Mouse (Mus musculus) CH12.LX (cell line): ENCODE results near the gene Syce3. TPM values are rescaled to one million over a fixed set of nuclear protein-coding genes. Genes with fewer than 3 reads are reported as not detected.

Experiments used
- DNase-seq: peaks from one replicate; pipeline ENCODE4 v3.0.0-alpha.2; 2013; ENCODE audit errors: extremely low read depth
- H3K27ac ChIP-seq: 2 replicates; pipeline ENCODE4 v1.5.1; 2012; ENCODE audit warnings: low read depth, mild to moderate bottlenecking, control low read depth, moderate library complexity; ENCODE audit not compliant: insufficient read depth
- H3K27me3 ChIP-seq: replicated peaks from 2 replicates; pipeline ENCODE3; 2012; ENCODE audit warnings: inconsistent platforms
- H3K36me3 ChIP-seq, 2 experiments: replicated peaks in 1 of 2; 2 replicates each; pipeline versions ENCODE3 to v1.6.1; 2012; ENCODE audit warnings: inconsistent platforms in 1 of 2, low read length in 1 of 2, mild to moderate bottlenecking in 1 of 2, mixed read lengths in 1 of 2, moderate library complexity in 1 of 2; ENCODE audit not compliant: control insufficient read depth in 1 of 2, insufficient read depth in 1 of 2
- H3K4me1 ChIP-seq, 2 experiments: 2 replicates each; pipeline ENCODE4 v1.6.1; 2012; ENCODE audit warnings: inconsistent platforms in 1 of 2, moderate library complexity in 1 of 2; ENCODE audit not compliant: insufficient read depth in 2 of 2, control insufficient read depth in 1 of 2
- H3K4me2 ChIP-seq: 2 replicates; pipeline ENCODE4 v1.6.1; 2012; ENCODE audit warnings: low read depth, mild to moderate bottlenecking, control low read depth; ENCODE audit not compliant: poor library complexity, insufficient read depth, severe bottlenecking
- H3K4me3 ChIP-seq, 3 experiments: fragments of 150-350 bp in 1 of 3; sonication (generic) in 1 of 3; replicated peaks in 1 of 3; 2 replicates each; pipeline versions ENCODE3 to v1.5.1; 2011 to 2012; ENCODE audit warnings: low read depth in 2 of 3, low read length in 2 of 3, mild to moderate bottlenecking in 2 of 3, moderate library complexity in 2 of 3, control low read depth in 1 of 3, improper control_type of control experiment in 1 of 3, inconsistent platforms in 1 of 3, mixed read lengths in 1 of 3; ENCODE audit not compliant: poor library complexity in 1 of 3
- H3K79me2 ChIP-seq: replicated peaks from 2 replicates; pipeline ENCODE4 v1.6.1; 2012; ENCODE audit warnings: mild to moderate bottlenecking, moderate library complexity; ENCODE audit not compliant: control insufficient read depth, poor library complexity, insufficient read depth, severe bottlenecking; ENCODE audit errors: extremely low read depth
- H3K9ac ChIP-seq: 2 replicates; pipeline ENCODE4 v1.6.1; 2012; ENCODE audit warnings: low read depth, mild to moderate bottlenecking, control low read depth, moderate library complexity; ENCODE audit not compliant: insufficient read depth
- H3K9me3 ChIP-seq: replicated peaks from 2 replicates; pipeline ENCODE3; 2012; ENCODE audit warnings: low read length, inconsistent platforms, mixed read lengths
- BHLHE40 ChIP-seq: IDR thresholded peaks from 2 replicates; pipeline ENCODE4 v1.6.1; 2011; ENCODE audit warnings: mild to moderate bottlenecking, low read depth, low read length, improper control_type of control experiment
- CTCF ChIP-seq, 2 experiments: IDR thresholded peaks in 1 of 2; conservative IDR thresholded peaks in 1 of 2; 2 replicates each; pipeline ENCODE4 v1.5.1; 2011 to 2012; ENCODE audit warnings: low read depth in 2 of 2, low read length in 2 of 2, improper control_type of control experiment in 1 of 2, inconsistent platforms in 1 of 2, mild to moderate bottlenecking in 1 of 2, moderate library complexity in 1 of 2
- E2F4 ChIP-seq: IDR thresholded peaks from 2 replicates; pipeline ENCODE4 v1.6.1; 2011; ENCODE audit warnings: low read depth, low read length, improper control_type of control experiment; ENCODE audit not compliant: insufficient replicate concordance
- ELF1 ChIP-seq: IDR thresholded peaks from 2 replicates; pipeline ENCODE4 v1.6.1; 2014; ENCODE audit warnings: low read depth, mild to moderate bottlenecking, inconsistent platforms, low read length, improper control_type of control experiment
- EP300 ChIP-seq: IDR thresholded peaks from 2 replicates; pipeline ENCODE4 v1.6.1; 2011; ENCODE audit warnings: low read length, improper control_type of control experiment
- ETS1 ChIP-seq: conservative IDR thresholded peaks from 2 replicates; pipeline ENCODE4 v1.6.1; 2012; ENCODE audit warnings: low read depth, mild to moderate bottlenecking, inconsistent platforms, low read length, improper control_type of control experiment, moderate library complexity
- GABPA ChIP-seq: IDR thresholded peaks from 2 replicates; pipeline ENCODE4 v1.6.1; 2012; ENCODE audit warnings: low read depth, low read length, improper control_type of control experiment, inconsistent platforms; ENCODE audit not compliant: insufficient replicate concordance
- IRF4 ChIP-seq: IDR thresholded peaks from 2 replicates; pipeline ENCODE4 v1.6.1; 2014; ENCODE audit warnings: low read depth, mild to moderate bottlenecking, inconsistent platforms, low read length, improper control_type of control experiment
- JUN ChIP-seq: IDR thresholded peaks from 2 replicates; pipeline ENCODE4 v1.6.1; 2011; ENCODE audit warnings: low read depth, mild to moderate bottlenecking, low read length, improper control_type of control experiment, moderate library complexity; ENCODE audit not compliant: insufficient read depth
- MAFK ChIP-seq: IDR thresholded peaks from 2 replicates; pipeline ENCODE4 v1.6.1; 2011; ENCODE audit warnings: low read length, improper control_type of control experiment; ENCODE audit not compliant: insufficient replicate concordance
- MAX ChIP-seq: IDR thresholded peaks from 2 replicates; pipeline ENCODE4 v1.6.1; 2011; ENCODE audit warnings: low read length, improper control_type of control experiment
- MAZ ChIP-seq: IDR thresholded peaks from 2 replicates; pipeline ENCODE4 v1.6.1; 2012; ENCODE audit warnings: low read depth, mild to moderate bottlenecking, inconsistent platforms, low read length, improper control_type of control experiment, moderate library complexity
- MEF2A ChIP-seq: IDR thresholded peaks from 2 replicates; pipeline ENCODE4 v1.6.1; 2014; ENCODE audit warnings: low read depth, mild to moderate bottlenecking, inconsistent platforms, low read length, improper control_type of control experiment, borderline replicate concordance
- POLR2A ChIP-seq: IDR thresholded peaks from 2 replicates; pipeline ENCODE4 v1.6.1; 2011; ENCODE audit warnings: low read depth, mild to moderate bottlenecking, improper control_type of control experiment, low read length
- TBP ChIP-seq: conservative IDR thresholded peaks from 2 replicates; pipeline ENCODE4 v1.6.1; 2011; ENCODE audit warnings: low read depth, low read length, improper control_type of control experiment
- TCF12 ChIP-seq: IDR thresholded peaks from 2 replicates; pipeline ENCODE4 v1.6.1; 2014; ENCODE audit warnings: low read depth, mild to moderate bottlenecking, inconsistent platforms, low read length, improper control_type of control experiment
- ZC3H11A ChIP-seq: IDR thresholded peaks from 2 replicates; pipeline ENCODE4 v1.6.1; 2012; ENCODE audit warnings: low read depth, mild to moderate bottlenecking, inconsistent platforms, low read length, improper control_type of control experiment
- ZKSCAN1 ChIP-seq: IDR thresholded peaks from 2 replicates; pipeline ENCODE4 v1.6.1; 2012; ENCODE audit warnings: low read depth, inconsistent platforms, low read length, improper control_type of control experiment, borderline replicate concordance
- ZMIZ1 ChIP-seq: IDR thresholded peaks from 2 replicates; pipeline ENCODE4 v1.6.1; 2012; ENCODE audit warnings: low read depth, mild to moderate bottlenecking, inconsistent platforms, low read length, improper control_type of control experiment
- dilution Hi-C: fragments of 300-500 bp; cut with MboI; formaldehyde crosslinking; loops from 2 replicates; pipeline ENCODE4 v1.14.3; 2020; ENCODE audit warnings: low sequenced_read_pairs; ENCODE audit not compliant: extremely low pct_unique_long_range_greater_than_20kb, extremely low pct_ligation_motif_present
- in situ Hi-C: fragments of 300-500 bp; cut with MboI; formaldehyde crosslinking; loops from 3 replicates; pipeline ENCODE4 v1.14.3; 2019; ENCODE audit warnings: low sequenced_read_pairs, low pct_ligation_motif_present, low pct_unique_long_range_greater_than_20kb, mixed read lengths
- polyA plus RNA-seq: library from polyadenylated mRNA; unstranded; fragments of >175 nt; gene quantifications from 2 replicates; pipeline ENCODE4 v1.2.1, GENCODE M21; 2012; ENCODE audit warnings: low read depth; ENCODE audit not compliant: insufficient read length
- total RNA-seq, 2 experiments: library from RNA; depleted of rRNA; stranded (reverse); fragments of 300-350 nt in 1 of 2; fragments of >200 nt in 1 of 2; gene quantifications; 2 replicates each; pipeline ENCODE4 v1.2.3; 2012 to 2014

Syce3 gene
- total and polyA plus RNA-seq, 3 experiments = not detected

- Histone ChIP-seq H3K9me3 (peaks cover 13% of the 10 kb centered on the region), H3K4me2 (no peak overlapping the region), H3K27me3 (no peaks in the 10 kb centered on the region), H3K79me2 (no peaks in the 10 kb centered on the region), H3K36me3 (peaks cover 27 to 29% of the 10 kb centered on the region in 2 experiments), H3K9ac (no peak overlapping the region), H3K4me1 (peaks cover 0 to 26% of the 10 kb centered on the region in 2 experiments; a peak in 2 of 4 replicates), H3K27ac (no peak overlapping the region), H3K4me3 (no peak overlapping the region)
- no peak for DNase-seq
- in situ Hi-C loops (loop anchor here (25.0 kb wide), 1 partner anchor 263 kb away; the partner anchor contains the start of gene Tubgcp6), dilution Hi-C loops (no loop called here)
- TF ChIP-seq EP300 (no peak), ZC3H11A (no peak), ETS1 (no peak), CTCF (conservative IDR thresholded peaks at IDR 0.05 in 1 of 2, IDR thresholded peaks at IDR 0.05 in 1 of 2; ENCODE audit: low read depth in 2 of 2, low read length in 2 of 2) (no peak), BHLHE40 (no peak), MEF2A (no peak), MAZ (no peak), E2F4 (no peak), ZMIZ1 (no peak), IRF4 (no peak), ELF1 (no peak), JUN (no peak), MAFK (no peak), MAX (no peak), ZKSCAN1 (no peak), GABPA (no peak), TBP (no peak), POLR2A (no peak)
- TF ChIP-seq, all 38 proteins: peak for 0
Measured at GRCm38 (mm10) chr15:89374801-89375534, 35.3 kb downstream of the Syce3 start.

GRCm38 (mm10) chr15:89374340-89374739 lies 36.0 kb downstream of the Syce3 start:
- H3K4me2 ChIP-seq = no peak overlapping the region
- peaks cover 0 to 26% of the 10 kb centered on the region in 2 experiments; a peak in 2 of 4 replicates for H3K4me1 ChIP-seq
- peak overlapping the region; percentile 83; the same call in 1 of the 2 replicates for H3K9ac ChIP-seq
- dilution Hi-C loops = no loop called here
- DNase-seq = no peak
- no peaks in the 10 kb centered on the region for H3K79me2 ChIP-seq
- H3K27ac ChIP-seq = no peak overlapping the region
- no peak for TF ChIP-seq TCF12
- in situ Hi-C loops = loop anchor here (25.0 kb wide), 1 partner anchor 262 kb away; the partner anchor contains the start of gene Tubgcp6
- peaks cover 33 to 36% of the 10 kb centered on the region in 2 experiments for H3K36me3 ChIP-seq
- H3K4me3 ChIP-seq = peak overlapping the region; percentile 80 to 96 (median 81)
- no peaks in the 10 kb centered on the region for H3K27me3 ChIP-seq
- H3K9me3 ChIP-seq = peaks cover 13% of the 10 kb centered on the region
